Mouse (Mus musculus): Measurements from ENCODE around the gene Abca1. TPM values are rescaled to one million over a fixed set of nuclear protein-coding genes. Genes with fewer than 3 reads are reported as not detected.

The Abca1 gene
- polyA plus RNA-seq, 1 experiment from 2014 or later, result 2.6 TPM

- DNase-seq (ENCODE audit: extremely low spot score, low spot score), result no peak
- H3K4me3 ChIP-seq, result no peak overlapping the region
- H3K27me3 ChIP-seq (ENCODE audit: poor library complexity, severe bottlenecking), result no peaks in the 10 kb centered on the region
- no peak overlapping the region for H3K27ac ChIP-seq
- H3K4me1 ChIP-seq, result no peaks in the 10 kb centered on the region
- peaks cover 19% of the 10 kb centered on the region for H3K36me3 ChIP-seq (replicated peaks)
- H3K9me3 ChIP-seq, result peaks cover 5% of the 10 kb centered on the region; the same call in 1 of the 2 replicates
- 91% methylated on average over 11 of the region's 11 CpGs for WGBS
Observed at GRCm38 (mm10) chr4:53129716-53130301, 29.9 kb downstream of the Abca1 start.

- H3K36me3 ChIP-seq (replicated peaks), result peaks cover 19% of the 10 kb centered on the region
- 91% methylated on average over 5 of the region's 5 CpGs for WGBS
Observed at GRCm38 (mm10) chr4:53127266-53127665, 32.4 kb downstream of the Abca1 start.

GRCm38 (mm10) chr4:53126794-53127193 lies 32.9 kb downstream of the Abca1 start:
- Histone ChIP-seq H3K27ac (no peak overlapping the region), H3K36me3 (replicated peaks) (peaks cover 19% of the 10 kb centered on the region), H3K4me3 (no peak overlapping the region), H3K4me1 (no peaks in the 10 kb centered on the region), H3K9me3 (peaks cover 5% of the 10 kb centered on the region; the same call in 1 of the 2 replicates), H3K27me3 (ENCODE audit: poor library complexity, severe bottlenecking) (no peaks in the 10 kb centered on the region)
- WGBS, result 91% methylated on average over 7 of the region's 7 CpGs
- no peak for DNase-seq (ENCODE audit: extremely low spot score, low spot score)

More at GRCm38 (mm10) chr4:53127266-53127665, 32.4 kb downstream of the Abca1 start:
- H3K4me3 ChIP-seq, result no peak overlapping the region
- no peaks in the 10 kb centered on the region for H3K27me3 ChIP-seq (ENCODE audit: poor library complexity, severe bottlenecking)
- peaks cover 5% of the 10 kb centered on the region; the same call in 1 of the 2 replicates for H3K9me3 ChIP-seq
- no peaks in the 10 kb centered on the region for H3K4me1 ChIP-seq
- DNase-seq (ENCODE audit: extremely low spot score, low spot score), result no peak
- no peak overlapping the region for H3K27ac ChIP-seq

- Histone ChIP-seq H3K4me1 (no peaks in the 10 kb centered on the region), H3K27ac (no peak overlapping the region), H3K9me3 (peaks cover 5% of the 10 kb centered on the region; the same call in 1 of the 2 replicates), H3K27me3 (ENCODE audit: poor library complexity, severe bottlenecking) (no peaks in the 10 kb centered on the region), H3K4me3 (no peak overlapping the region), H3K36me3 (replicated peaks) (peaks cover 15% of the 10 kb centered on the region)
- WGBS, result 94% methylated on average over 10 of the region's 10 CpGs
- DNase-seq (ENCODE audit: extremely low spot score, low spot score), result no peak
Observed at GRCm38 (mm10) chr4:53124837-53125490, 34.7 kb downstream of the Abca1 start.

GRCm38 (mm10) chr4:53122310-53122709 lies 37.4 kb downstream of the Abca1 start:
- Histone ChIP-seq H3K4me3 (no peak overlapping the region), H3K27me3 (ENCODE audit: poor library complexity, severe bottlenecking) (no peaks in the 10 kb centered on the region), H3K4me1 (peaks cover 6% of the 10 kb centered on the region), H3K36me3 (replicated peaks) (peaks cover 10% of the 10 kb centered on the region), H3K27ac (0 out of 2 replicates have a peak overlapping the region, but pooled peaks have one; percentile 35), H3K9me3 (peaks cover 5% of the 10 kb centered on the region; the same call in 1 of the 2 replicates)
- 83% methylated on average over 3 of the region's 3 CpGs for WGBS
- no peak for DNase-seq (ENCODE audit: extremely low spot score, low spot score)

GRCm38 (mm10) chr4:53121516-53122227 lies 38.0 kb downstream of the Abca1 start:
- no peak overlapping the region for H3K27ac ChIP-seq

GRCm38 (mm10) chr4:53121084-53121483 lies 38.6 kb downstream of the Abca1 start:
- WGBS, result 86% methylated on average over 3 of the region's 3 CpGs
- Histone ChIP-seq H3K36me3 (replicated peaks) (no peaks in the 10 kb centered on the region), H3K4me3 (no peak overlapping the region), H3K27ac (no peak overlapping the region), H3K4me1 (peaks cover 19% of the 10 kb centered on the region), H3K9me3 (no peaks in the 10 kb centered on the region), H3K27me3 (ENCODE audit: poor library complexity, severe bottlenecking) (no peaks in the 10 kb centered on the region)
- DNase-seq (ENCODE audit: extremely low spot score, low spot score), result no peak

More at GRCm38 (mm10) chr4:53121516-53122227, 38.0 kb downstream of the Abca1 start:
- Histone ChIP-seq H3K27me3 (ENCODE audit: poor library complexity, severe bottlenecking) (no peaks in the 10 kb centered on the region), H3K9me3 (peaks cover 3% of the 10 kb centered on the region; the same call in 1 of the 2 replicates), H3K4me3 (no peak overlapping the region), H3K36me3 (replicated peaks) (peaks cover 4% of the 10 kb centered on the region), H3K4me1 (peaks cover 13% of the 10 kb centered on the region)
- no peak for DNase-seq (ENCODE audit: extremely low spot score, low spot score)
- WGBS, result 76% methylated on average over 7 of the region's 7 CpGs

GRCm38 (mm10) chr4:53120038-53120685 lies 39.5 kb downstream of the Abca1 start:
- Histone ChIP-seq H3K9me3 (no peaks in the 10 kb centered on the region), H3K36me3 (replicated peaks) (no peaks in the 10 kb centered on the region), H3K4me1 (peaks cover 28% of the 10 kb centered on the region), H3K27ac (no peak overlapping the region), H3K4me3 (no peak overlapping the region), H3K27me3 (ENCODE audit: poor library complexity, severe bottlenecking) (no peaks in the 10 kb centered on the region)
- no peak for DNase-seq (ENCODE audit: extremely low spot score, low spot score)
- 93% methylated on average over 10 of the region's 10 CpGs for WGBS

- no peaks in the 10 kb centered on the region for H3K36me3 ChIP-seq (replicated peaks)
- H3K27ac ChIP-seq, result no peak overlapping the region
- H3K4me3 ChIP-seq, result no peak overlapping the region
- no peaks in the 10 kb centered on the region for H3K27me3 ChIP-seq (ENCODE audit: poor library complexity, severe bottlenecking)
- no peaks in the 10 kb centered on the region for H3K9me3 ChIP-seq
- H3K4me1 ChIP-seq, result peaks cover 32% of the 10 kb centered on the region
- 83% methylated on average over 4 of the region's 4 CpGs for WGBS
- DNase-seq (ENCODE audit: extremely low spot score, low spot score), result no peak
Observed at GRCm38 (mm10) chr4:53118643-53119042, 41.1 kb downstream of the Abca1 start.

GRCm38 (mm10) chr4:53117610-53118009 lies 42.1 kb downstream of the Abca1 start:
- Histone ChIP-seq H3K4me1 (peaks cover 32% of the 10 kb centered on the region), H3K27ac (no peak overlapping the region), H3K27me3 (ENCODE audit: poor library complexity, severe bottlenecking) (no peaks in the 10 kb centered on the region), H3K36me3 (replicated peaks) (no peaks in the 10 kb centered on the region), H3K4me3 (no peak overlapping the region), H3K9me3 (no peaks in the 10 kb centered on the region)
- DNase-seq (ENCODE audit: extremely low spot score, low spot score), result no peak

GRCm38 (mm10) chr4:53117076-53117475 lies 42.6 kb downstream of the Abca1 start:
- peaks cover 32% of the 10 kb centered on the region for H3K4me1 ChIP-seq
- H3K36me3 ChIP-seq (replicated peaks), result no peaks in the 10 kb centered on the region
- WGBS, result 67% methylated on average over 5 of the region's 5 CpGs
- no peaks in the 10 kb centered on the region for H3K9me3 ChIP-seq
- no peaks in the 10 kb centered on the region for H3K27me3 ChIP-seq (ENCODE audit: poor library complexity, severe bottlenecking)
- H3K27ac ChIP-seq, result no peak overlapping the region
- DNase-seq (ENCODE audit: extremely low spot score, low spot score), result no peak
- no peak overlapping the region for H3K4me3 ChIP-seq

- 16% methylated on average over 2 of the region's 5 CpGs for WGBS
- Histone ChIP-seq H3K9me3 (no peaks in the 10 kb centered on the region), H3K36me3 (replicated peaks) (no peaks in the 10 kb centered on the region), H3K27me3 (ENCODE audit: poor library complexity, severe bottlenecking) (no peaks in the 10 kb centered on the region), H3K4me3 (no peak overlapping the region), H3K4me1 (peaks cover 32% of the 10 kb centered on the region), H3K27ac (peak overlapping the region; percentile 66)
- DNase-seq (ENCODE audit: extremely low spot score, low spot score), result no peak
Observed at GRCm38 (mm10) chr4:53115866-53116265, 43.8 kb downstream of the Abca1 start.
